Mouse (Mus musculus) right cerebral cortex, postnatal 14 days (tissue): ENCODE results near the gene Slc9c1.
A peak's percentile ranks its signal among the peaks of the same experiment; 100 is the strongest.
"Not testable (repeated sequence)": the region's sequence is repeated elsewhere in the genome, so short reads cannot be mapped to it uniquely, and the experiment has no call there.

Source experiments
- DNase-seq: peaks from one replicate; pipeline ENCODE4 v3.0.0; 2022

Gene Slc9c1

GRCm38 (mm10) chr16:45535009-45535408 lies at the start of gene Slc9c1:
Gene Slc9c1 (plus strand): TSS chr16:45535309.
- no peak for DNase-seq

- no peak for DNase-seq
Measured at GRCm38 (mm10) chr16:45492927-45493326, 42.2 kb upstream of the Slc9c1 start, which contains the start of gene Gm609. Gene Gm609 (minus strand): TSS chr16:45492969.

GRCm38 (mm10) chr16:45495326-45495725 lies 39.8 kb upstream of the Slc9c1 start:
- no peak for DNase-seq

GRCm38 (mm10) chr16:45525551-45525950 lies 9.6 kb upstream of the Slc9c1 start:
- no peak for DNase-seq

GRCm38 (mm10) chr16:45531950-45532349 lies 3.2 kb upstream of the Slc9c1 start, which contains the start of gene Gm17783:
Gene Gm17783 (minus strand): TSS chr16:45532050.
- DNase-seq: no peak

GRCm38 (mm10) chr16:45538342-45538741 lies 3.2 kb downstream of the Slc9c1 start:
- DNase-seq: not testable (repeated sequence)

GRCm38 (mm10) chr16:45542108-45542507 lies 7.0 kb downstream of the Slc9c1 start:
- DNase-seq: no peak

GRCm38 (mm10) chr16:45544341-45544740 lies 9.2 kb downstream of the Slc9c1 start:
- no peak for DNase-seq

- no peak for DNase-seq
Measured at GRCm38 (mm10) chr16:45547982-45548381, 12.9 kb downstream of the Slc9c1 start.

GRCm38 (mm10) chr16:45551579-45551978 lies 16.5 kb downstream of the Slc9c1 start:
- DNase-seq: no peak

GRCm38 (mm10) chr16:45561747-45562146 lies 26.6 kb downstream of the Slc9c1 start:
- DNase-seq: no peak

- DNase-seq: no peak
Measured at GRCm38 (mm10) chr16:45572307-45572706, 37.2 kb downstream of the Slc9c1 start.

- no peak for DNase-seq
Measured at GRCm38 (mm10) chr16:45579883-45580282, 44.8 kb downstream of the Slc9c1 start.

GRCm38 (mm10) chr16:45582512-45582911 lies 47.4 kb downstream of the Slc9c1 start:
- DNase-seq: peak; percentile 26

GRCm38 (mm10) chr16:45593656-45594055 lies 58.5 kb downstream of the Slc9c1 start:
- no peak for DNase-seq

- no peak for DNase-seq
Measured at GRCm38 (mm10) chr16:45595494-45595893, 60.4 kb downstream of the Slc9c1 start.

GRCm38 (mm10) chr16:45608481-45608954 lies 73.4 kb downstream of the Slc9c1 start:
- DNase-seq: no peak

GRCm38 (mm10) chr16:45609300-45609699 lies 74.2 kb downstream of the Slc9c1 start:
- no peak for DNase-seq

GRCm38 (mm10) chr16:45610267-45610666 lies 75.2 kb downstream of the Slc9c1 start, which contains the start of gene Gcsam:
Gene Gcsam (plus strand): TSS chr16:45610380.
- no peak for DNase-seq

GRCm38 (mm10) chr16:45613247-45613646 lies 78.1 kb downstream of the Slc9c1 start:
- DNase-seq: no peak

- DNase-seq: no peak
Measured at GRCm38 (mm10) chr16:45615944-45616343, 80.8 kb downstream of the Slc9c1 start.

- DNase-seq: no peak
Measured at GRCm38 (mm10) chr16:45619751-45620375, 84.8 kb downstream of the Slc9c1 start.

- DNase-seq: no peak
Measured at GRCm38 (mm10) chr16:45623230-45623629, 88.1 kb downstream of the Slc9c1 start.

GRCm38 (mm10) chr16:45624791-45625190 lies 89.7 kb downstream of the Slc9c1 start:
- DNase-seq: no peak

GRCm38 (mm10) chr16:45625342-45625741 lies 90.2 kb downstream of the Slc9c1 start:
- no peak for DNase-seq
